17 mouse cellular contexts compared by ENCODE assay signal in genomic region chr5:143409239-143409638, GRCm38 (mm10). TPM values are rescaled to one million over a fixed set of nuclear protein-coding genes. Genes with fewer than 3 reads are reported as not detected.
DNase-seq lines count a peak whose midpoint lies in the region; ATAC-seq and TF ChIP-seq lines count a peak whose summit lies in the region.
"Had no signal": no experiment of that assay in that cellular context is flagged by ENCODE, and none has a peak within 500 bp of the region (broad histone marks: within the 10 kb centered on the region; RNA-seq: fewer than 3 reads in every experiment).

No protein-coding gene starts in this region.

- H3K4me2 ChIP-seq in liver, embryonic 15.5 days, result no peak overlapping the region
- H3K4me2 ChIP-seq: forebrain, embryonic 12.5 days; hindbrain, embryonic 15.5 days; neural tube, embryonic 15.5 days had no signal

- no peak overlapping the region for H3K4me3 ChIP-seq in thymus, adult 2 months (ENCODE audit: control insufficient read depth, insufficient read depth, low read length)
- H3K4me3 ChIP-seq in liver, embryonic 15.5 days (replicated peaks), result no peak overlapping the region
- H3K4me3 ChIP-seq: forebrain, embryonic 12.5 days; hindbrain, embryonic 15.5 days; neural tube, embryonic 15.5 days had no signal

- TF ChIP-seq CTCF in thymus, adult 2 months (IDR thresholded peaks at IDR 0.05; ENCODE audit: borderline replicate concordance, control insufficient read depth, extremely low read depth, insufficient read depth, low read length, poor library complexity), result no peak

- peak; percentile 52 for ATAC-seq in liver, embryonic 15.5 days (ENCODE audit: insufficient read depth)
- ATAC-seq in megakaryocyte-erythroid progenitor cell, adult 5-6 weeks (replicated peaks; ENCODE audit: low FRiP score, low TSS enrichment, poor library complexity, severe bottlenecking), result peak; percentile 84

- no peak for TF ChIP-seq POLR2A in thymus, adult 2 months (IDR thresholded peaks at IDR 0.05; ENCODE audit: control insufficient read depth, extremely low read depth, insufficient read depth, low read length, poor library complexity)

- peak; percentile 26 for DNase-seq in embryo, embryonic 10 days (ENCODE audit: low spot score)
- DNase-seq in embryo, embryonic 10.5 days (ENCODE audit: low spot score), result no peak
- DNase-seq in thymus, adult 2 months, result peak; percentile 10
- DNase-seq in thymus, postnatal 0 days (ENCODE audit: low spot score), result no peak
- DNase-seq in gastrocnemius, adult 8-10 months (ENCODE audit: low spot score in 2 of 2), result no peak
- DNase-seq in right cerebral cortex, postnatal 25 days, result no peak
- DNase-seq: cerebellum, adult 11 months; kidney, adult 11 months; kidney, postnatal 4 days had no signal

- H3K27me3 ChIP-seq in thymus, adult 2 months (ENCODE audit: control insufficient read depth, insufficient read depth, low read length), result no peaks in the 10 kb centered on the region
- H3K27me3 ChIP-seq in liver, embryonic 15.5 days, result no peaks in the 10 kb centered on the region
- H3K27me3 ChIP-seq: CH12.LX; forebrain, embryonic 12.5 days; hindbrain, embryonic 15.5 days; neural tube, embryonic 15.5 days had no signal

- 20% methylated on average over 3 of the region's 3 CpGs for WGBS in thymus, adult 2 months
- WGBS in liver, embryonic 15.5 days (ENCODE audit: insufficient replicate concordance), result 15% methylated on average over 3 of the region's 3 CpGs

- H3K27ac ChIP-seq in thymus, adult 2 months (ENCODE audit: control insufficient read depth, insufficient read depth, low read length), result no peak overlapping the region
- H3K27ac ChIP-seq in liver, embryonic 15.5 days (replicated peaks), result 0 out of 2 replicates have a peak overlapping the region, but pooled peaks have one; percentile 2
- H3K27ac ChIP-seq: forebrain, embryonic 12.5 days; hindbrain, embryonic 15.5 days; neural tube, embryonic 15.5 days had no signal

- peaks cover 3% of the 10 kb centered on the region for H3K9me3 ChIP-seq in liver, embryonic 15.5 days (replicated peaks)
- H3K9me3 ChIP-seq: forebrain, embryonic 12.5 days; hindbrain, embryonic 15.5 days; neural tube, embryonic 15.5 days had no signal

- peaks cover 5% of the 10 kb centered on the region for H3K4me1 ChIP-seq in thymus, adult 2 months (replicated peaks; ENCODE audit: control insufficient read depth, insufficient read depth, low read length)
- H3K4me1 ChIP-seq in liver, embryonic 15.5 days (replicated peaks), result peaks cover 69% of the 10 kb centered on the region

- H3K9ac ChIP-seq in liver, embryonic 15.5 days, result no peak overlapping the region
- H3K9ac ChIP-seq: forebrain, embryonic 12.5 days; hindbrain, embryonic 15.5 days; neural tube, embryonic 15.5 days had no signal

- H3K36me3 ChIP-seq in thymus, adult 2 months (ENCODE audit: control insufficient read depth, insufficient read depth, low read length), result peaks cover 6% of the 10 kb centered on the region; the same call in 1 of the 2 replicates
- peaks cover 69% of the 10 kb centered on the region for H3K36me3 ChIP-seq in liver, embryonic 15.5 days (replicated peaks)

RNA-seq across cellular contexts. Expression of gene Kdelr2, which starts 5.6 kb away (rescaled TPM):
- 60.9 and 61.6 TPM in 2 replicates for polyA plus RNA-seq in thymus, adult 2 months (2012; rRNA removed)
- polyA plus RNA-seq in thymus, postnatal 0 days (2015; fragmentation: Nextera tagmentation; extraction: Ambion mirVana), result 96.9 and 106 TPM in 2 replicates
- polyA plus RNA-seq in liver, embryonic 15.5 days (2015; fragmentation: Nextera tagmentation; extraction: Ambion mirVana), result 134 and 140 TPM in 2 replicates
- 50.5 and 62.6 TPM in 2 replicates for total RNA-seq in megakaryocyte-erythroid progenitor cell, adult 5-6 weeks (2014; fragmentation: Nextera tagmentation)
- total RNA-seq in megakaryocyte-erythroid progenitor cell, adult 5-6 weeks (2017), result 70.8 and 84.3 TPM in 2 replicates
- total RNA-seq in gastrocnemius, adult 8-10 months (2022), result 10 to 100 TPM; 31.4 to 36.1 (median 32.8) TPM

RNA-seq across cellular contexts. Expression of gene Grid2ip, which starts 52.1 kb away (rescaled TPM):
- 0.06 and 0.26 TPM in 2 replicates for polyA plus RNA-seq in thymus, adult 2 months (2012; rRNA removed)
- polyA plus RNA-seq in thymus, postnatal 0 days (2015; fragmentation: Nextera tagmentation; extraction: Ambion mirVana), result 0.05 TPM in 1 of 2 replicates, not detected in the other
- polyA plus RNA-seq in liver, embryonic 15.5 days (2015; fragmentation: Nextera tagmentation; extraction: Ambion mirVana), result not detected in 2 replicates
- not detected in 2 replicates for total RNA-seq in megakaryocyte-erythroid progenitor cell, adult 5-6 weeks (2014; fragmentation: Nextera tagmentation)
- total RNA-seq in megakaryocyte-erythroid progenitor cell, adult 5-6 weeks (2017), result not detected in 2 replicates
- total RNA-seq in gastrocnemius, adult 8-10 months (2022), result not detected
- total RNA-seq: CH12.LX; granulocyte monocyte progenitor cell, adult 5-6 weeks had no signal
- polyA plus RNA-seq: spleen, adult 2 months had no signal

RNA-seq across cellular contexts. Expression of gene Daglb, which starts 55.1 kb away (rescaled TPM):
- 10.8 and 11.3 TPM in 2 replicates for polyA plus RNA-seq in thymus, adult 2 months (2012; rRNA removed)
- polyA plus RNA-seq in thymus, postnatal 0 days (2015; fragmentation: Nextera tagmentation; extraction: Ambion mirVana), result 4.5 and 4.7 TPM in 2 replicates
- polyA plus RNA-seq in liver, embryonic 15.5 days (2015; fragmentation: Nextera tagmentation; extraction: Ambion mirVana), result 8.3 and 9.3 TPM in 2 replicates
- total RNA-seq in megakaryocyte-erythroid progenitor cell, adult 5-6 weeks (2014; fragmentation: Nextera tagmentation), result 15.7 and 23.9 TPM in 2 replicates
- 10.3 and 12.4 TPM in 2 replicates for total RNA-seq in megakaryocyte-erythroid progenitor cell, adult 5-6 weeks (2017)
- 10 to 100 TPM in 1 of 4 experiments, 1 to 10 TPM in 3; 9.5 to 11.2 (median 9.8) TPM for total RNA-seq in gastrocnemius, adult 8-10 months (2022)

Comparison
In these comparisons a context has a peak if more than half of its experiments do, and no peak if none do; other contexts are left out.
1. DNase-seq: peak in embryo, embryonic 10 days (single experiment) and thymus, adult 2 months (single experiment); none in embryo, embryonic 10.5 days (single experiment), thymus, postnatal 0 days (single experiment), gastrocnemius, adult 8-10 months (0 of 2) and right cerebral cortex, postnatal 25 days (single experiment).